Mouse (Mus musculus) lung, postnatal 0 days (tissue): ENCODE data around the gene Rnaseh2b.

Source experiments
- CTCF ChIP-seq: IDR thresholded peaks from 2 replicates; pipeline ENCODE4 v1.5.1; 2016; ENCODE audit warnings: antibody characterized with exemption, mild to moderate bottlenecking
- EP300 ChIP-seq: IDR thresholded peaks from 2 replicates; pipeline ENCODE4 v1.6.1; 2016; ENCODE audit warnings: antibody characterized with exemption, mild to moderate bottlenecking, control low read depth

GRCm38 (mm10) chr14:62248345-62248744 is 44.0 kb upstream of the Rnaseh2b start:
- no peak for TF ChIP-seq CTCF
- no peak for TF ChIP-seq EP300
